Mouse (Mus musculus): ENCODE measurements at regions not wholly inside any gene's neighbourhood (a gene's known extent, or its start where the extent isn't known, plus 50 kb on each side); places are given as distances from the start of the nearest gene placed in this dataset.
A peak's percentile ranks its signal among the peaks of the same experiment; 100 is the strongest.

GRCm38 (mm10) chr6:8863843-8864620, 84.2 kb upstream of the Nxph1 start:
- H3K9ac ChIP-seq (ENCODE audit: insufficient read depth, low read depth, low read length, poor library complexity, severe bottlenecking), result no peak overlapping the region
- no peak for DNase-seq (ENCODE audit: low read depth, low spot score)
- TF ChIP-seq HCFC1 (IDR thresholded peaks at IDR 0.05; ENCODE audit: borderline replicate concordance, insufficient read depth, low read length) (no peak), ZNF384 (IDR thresholded peaks at IDR 0.05; ENCODE audit: low read depth, low read length) (no peak), CHD2 (IDR thresholded peaks at IDR 0.05; ENCODE audit: low read depth, low read length) (no peak), ZC3H11A (IDR thresholded peaks at IDR 0.05; ENCODE audit: borderline replicate concordance, low read depth, low read length) (no peak), MAFK (IDR thresholded peaks at IDR 0.05; ENCODE audit: insufficient read depth, low read depth, low read length) (no peak)
- in situ Hi-C loops (cut with MboI; ENCODE audit: low sequenced_read_pairs in 2 of 2, unreplicated experiment in 2 of 2), result no loop called here
- H3K4me1 ChIP-seq (ENCODE audit: control insufficient read depth in 2 of 2, insufficient read depth in 2 of 2, low read length in 2 of 2, poor library complexity in 1 of 2), result no peaks in the 10 kb centered on the region
- no peak overlapping the region for H3K4me3 ChIP-seq (ENCODE audit: insufficient read depth in 1 of 2, low read depth in 1 of 2, low read length in 2 of 2, poor library complexity in 1 of 2, severe bottlenecking in 1 of 2)
- H3K27ac ChIP-seq (ENCODE audit: insufficient read depth, low read depth, low read length, poor library complexity, severe bottlenecking), result no peak overlapping the region
- H3K9me3 ChIP-seq (ENCODE audit: control insufficient read depth, insufficient read depth, low read depth, low read length), result no peaks in the 10 kb centered on the region
- no peaks in the 10 kb centered on the region for H3K36me3 ChIP-seq (ENCODE audit: control insufficient read depth, insufficient read depth, low read length, poor library complexity, severe bottlenecking)

GRCm38 (mm10) chr6:8877373-8878070, 70.7 kb upstream of the Nxph1 start:
- no peak overlapping the region for H3K9ac ChIP-seq (ENCODE audit: insufficient read depth, low read depth, low read length, poor library complexity, severe bottlenecking)
- in situ Hi-C loops (cut with MboI; ENCODE audit: low sequenced_read_pairs in 2 of 2, unreplicated experiment in 2 of 2), result no loop called here
- TF ChIP-seq MAFK (IDR thresholded peaks at IDR 0.05; ENCODE audit: insufficient read depth, low read depth, low read length) (no peak), ZNF384 (IDR thresholded peaks at IDR 0.05; ENCODE audit: low read depth, low read length) (no peak), ZC3H11A (IDR thresholded peaks at IDR 0.05; ENCODE audit: borderline replicate concordance, low read depth, low read length) (no peak), HCFC1 (IDR thresholded peaks at IDR 0.05; ENCODE audit: borderline replicate concordance, insufficient read depth, low read length) (no peak), CHD2 (IDR thresholded peaks at IDR 0.05; ENCODE audit: low read depth, low read length) (no peak)
- H3K9me3 ChIP-seq (ENCODE audit: control insufficient read depth, insufficient read depth, low read depth, low read length), result no peaks in the 10 kb centered on the region
- H3K27ac ChIP-seq (ENCODE audit: insufficient read depth, low read depth, low read length, poor library complexity, severe bottlenecking), result no peak overlapping the region
- DNase-seq (ENCODE audit: low read depth, low spot score), result no peak
- H3K36me3 ChIP-seq (ENCODE audit: control insufficient read depth, insufficient read depth, low read length, poor library complexity, severe bottlenecking), result no peaks in the 10 kb centered on the region
- H3K4me3 ChIP-seq (ENCODE audit: insufficient read depth in 1 of 2, low read depth in 1 of 2, low read length in 2 of 2, poor library complexity in 1 of 2, severe bottlenecking in 1 of 2), result no peak overlapping the region
- H3K4me1 ChIP-seq (ENCODE audit: control insufficient read depth in 2 of 2, insufficient read depth in 2 of 2, low read length in 2 of 2, poor library complexity in 1 of 2), result no peaks in the 10 kb centered on the region; a peak in 1 of 4 replicates

GRCm38 (mm10) chr6:8893665-8894064, 54.6 kb upstream of the Nxph1 start:
- no peak for TF ChIP-seq MAFK (IDR thresholded peaks at IDR 0.05; ENCODE audit: insufficient read depth, low read depth, low read length)
- TF ChIP-seq CHD2 (IDR thresholded peaks at IDR 0.05; ENCODE audit: low read depth, low read length), result no peak
- peak; percentile 46; the same call in 1 of the 2 replicates for TF ChIP-seq ZC3H11A (IDR thresholded peaks at IDR 0.05; ENCODE audit: borderline replicate concordance, low read depth, low read length)
- TF ChIP-seq HCFC1 (IDR thresholded peaks at IDR 0.05; ENCODE audit: borderline replicate concordance, insufficient read depth, low read length), result no peak
- Histone ChIP-seq H3K36me3 (ENCODE audit: control insufficient read depth, insufficient read depth, low read length, poor library complexity, severe bottlenecking) (no peaks in the 10 kb centered on the region), H3K9me3 (ENCODE audit: control insufficient read depth, insufficient read depth, low read depth, low read length) (no peaks in the 10 kb centered on the region), H3K4me1 (ENCODE audit: control insufficient read depth in 2 of 2, insufficient read depth in 2 of 2, low read length in 2 of 2, poor library complexity in 1 of 2) (no peaks in the 10 kb centered on the region), H3K4me3 (ENCODE audit: insufficient read depth in 1 of 2, low read depth in 1 of 2, low read length in 2 of 2, poor library complexity in 1 of 2, severe bottlenecking in 1 of 2) (no peak overlapping the region), H3K27ac (ENCODE audit: insufficient read depth, low read depth, low read length, poor library complexity, severe bottlenecking) (no peak overlapping the region), H3K9ac (ENCODE audit: insufficient read depth, low read depth, low read length, poor library complexity, severe bottlenecking) (no peak overlapping the region)
- DNase-seq (ENCODE audit: low read depth, low spot score), result no peak
- in situ Hi-C loops (cut with MboI; ENCODE audit: low sequenced_read_pairs in 2 of 2, unreplicated experiment in 2 of 2), result no loop called here

- in situ Hi-C loops (cut with MboI; ENCODE audit: low sequenced_read_pairs in 2 of 2, unreplicated experiment in 2 of 2), result no loop called here
- H3K36me3 ChIP-seq (ENCODE audit: control insufficient read depth, insufficient read depth, low read length, poor library complexity, severe bottlenecking), result no peaks in the 10 kb centered on the region
These were observed 52.1 kb upstream of the Nxph1 start for GRCm38 (mm10) chr6:8896097-8896496.

More at GRCm38 (mm10) chr6:8896097-8896496, 52.1 kb upstream of the Nxph1 start:
- Histone ChIP-seq H3K9me3 (ENCODE audit: control insufficient read depth, insufficient read depth, low read depth, low read length) (no peaks in the 10 kb centered on the region), H3K9ac (ENCODE audit: insufficient read depth, low read depth, low read length, poor library complexity, severe bottlenecking) (no peak overlapping the region), H3K4me1 (ENCODE audit: control insufficient read depth in 2 of 2, insufficient read depth in 2 of 2, low read length in 2 of 2, poor library complexity in 1 of 2) (no peaks in the 10 kb centered on the region), H3K4me3 (ENCODE audit: insufficient read depth in 1 of 2, low read depth in 1 of 2, low read length in 2 of 2, poor library complexity in 1 of 2, severe bottlenecking in 1 of 2) (no peak overlapping the region), H3K27ac (ENCODE audit: insufficient read depth, low read depth, low read length, poor library complexity, severe bottlenecking) (no peak overlapping the region)
- TF ChIP-seq CHD2 (IDR thresholded peaks at IDR 0.05; ENCODE audit: low read depth, low read length), result no peak
- no peak for DNase-seq (ENCODE audit: low read depth, low spot score)

Data from ES-E14 (cell line).